Mouse (Mus musculus) E14TG2a.4 (cell line): ENCODE data around the gene Foxp1.

ENCODE experiments used
- CTCF ChIP-seq: conservative IDR thresholded peaks from 2 replicates; pipeline ENCODE4 v1.5.1; 2014; ENCODE audit warnings: low read length
- POU5F1 ChIP-seq: IDR thresholded peaks from 2 replicates; pipeline ENCODE4 v1.6.1; 2014; ENCODE audit warnings: low read length, borderline replicate concordance

DNA sequence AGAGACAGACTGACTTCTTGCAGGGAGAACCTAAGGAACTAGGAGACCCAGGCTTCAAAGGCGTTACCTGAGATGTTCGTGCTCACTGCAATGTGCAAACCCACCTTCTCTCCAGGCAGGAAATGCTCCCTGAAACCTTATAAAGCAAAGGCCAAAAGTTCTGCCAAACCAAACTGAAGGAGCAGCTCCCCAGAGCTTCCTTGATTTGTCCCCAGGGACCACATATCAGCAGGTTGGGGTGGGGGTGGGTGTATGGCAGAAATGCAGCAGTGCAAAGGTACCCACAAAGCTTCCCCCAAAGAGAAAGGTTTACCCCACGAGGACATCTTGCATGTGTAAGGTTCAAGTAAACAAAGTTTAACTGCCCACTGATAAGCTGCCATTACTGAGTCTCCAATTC, 184.3 kb downstream of the Foxp1 start:
- TF ChIP-seq CTCF (no peak), POU5F1 (no peak)
